Mouse (Mus musculus) neural tube, embryonic 14.5 days (tissue): ENCODE results near the gene Fgfr2. TPM values are rescaled to one million over a fixed set of nuclear protein-coding genes. Genes with fewer than 3 reads are reported as not detected.

Experiments
- ATAC-seq: fragments of 200-750 bp; cut with Nextera tagmentation; 2 replicates; pipeline ENCODE4 v1.8.0; 2017; ENCODE audit warnings: low read depth, mild to moderate bottlenecking, moderate TSS enrichment, moderate library complexity
- H3K27ac ChIP-seq: fragments of 300-500 bp; sonication (generic); 2 replicates; pipeline ENCODE4 v1.5.1; 2014; ENCODE audit warnings: low read depth, mild to moderate bottlenecking, control low read depth, low read length, moderate library complexity, mixed read lengths
- H3K27me3 ChIP-seq: fragments of 300-500 bp; sonication (generic); 2 replicates; pipeline ENCODE4 v1.6.1; 2014; ENCODE audit warnings: low read length; ENCODE audit not compliant: control insufficient read depth, insufficient read depth
- H3K36me3 ChIP-seq: fragments of 300-500 bp; sonication (generic); 2 replicates; pipeline ENCODE4 v1.6.1; 2014; ENCODE audit warnings: low read length, mixed read lengths; ENCODE audit not compliant: control insufficient read depth, insufficient read depth
- H3K4me1 ChIP-seq: fragments of 300-500 bp; sonication (generic); 2 replicates; pipeline ENCODE4 v1.6.1; 2014; ENCODE audit warnings: low read length; ENCODE audit not compliant: control insufficient read depth, insufficient read depth
- H3K4me2 ChIP-seq: fragments of 300-500 bp; sonication (generic); 2 replicates; pipeline ENCODE4 v1.6.1; 2014; ENCODE audit warnings: mild to moderate bottlenecking, low read depth, low read length, control low read depth
- H3K4me3 ChIP-seq: fragments of 300-500 bp; sonication (generic); 2 replicates; pipeline ENCODE4 v1.5.1; 2014; ENCODE audit warnings: low read depth, low read length, control low read depth, mixed read lengths
- H3K9ac ChIP-seq: fragments of 300-500 bp; sonication (generic); replicated peaks from 2 replicates; pipeline ENCODE4 v1.6.1; 2014; ENCODE audit warnings: low read depth, mild to moderate bottlenecking, control low read depth, low read length, mixed read lengths
- H3K9me3 ChIP-seq: fragments of 300-500 bp; sonication (generic); 2 replicates; pipeline ENCODE4 v1.6.1; 2016; ENCODE audit warnings: low read length; ENCODE audit not compliant: control insufficient read depth
- WGBS: fragments of 180-500 bp; shearing (Covaris S2); extraction: QIAGEN DNeasy Blood & Tissue Kit; methylation state at CpG from one replicate; pipeline ENCODE4 v1.1.7; 2014; 5-methylcytosine and 5-hydroxymethylcytosine counted together
- polyA plus RNA-seq: library from polyadenylated mRNA; unstranded; fragments of >200 nt; fragmentation: Nextera tagmentation; extraction: Ambion mirVana; gene quantifications from 2 replicates; pipeline ENCODE4 v1.2.1, GENCODE M21; 2014

The Fgfr2 gene
- polyA plus RNA-seq, 1 experiment from 2014 or later = 28.1 TPM

- no peak overlapping the region for H3K4me3 ChIP-seq
- no peak overlapping the region for H3K4me2 ChIP-seq
- H3K9me3 ChIP-seq = no peaks in the 10 kb centered on the region
- no peak overlapping the region for H3K27ac ChIP-seq
- no peak overlapping the region for H3K9ac ChIP-seq
- no peaks in the 10 kb centered on the region for H3K36me3 ChIP-seq
- ATAC-seq = no peak
- H3K27me3 ChIP-seq = no peaks in the 10 kb centered on the region
- WGBS = 51% methylated on average over 12 of the region's 12 CpGs
- H3K4me1 ChIP-seq = no peaks in the 10 kb centered on the region
These were observed 1471.0 kb downstream of the Fgfr2 start for GRCm38 (mm10) chr7:131651921-131652694.

- Histone ChIP-seq H3K4me2 (no peak overlapping the region), H3K4me1 (no peaks in the 10 kb centered on the region), H3K4me3 (no peak overlapping the region), H3K27ac (no peak overlapping the region), H3K9ac (no peak overlapping the region), H3K9me3 (no peaks in the 10 kb centered on the region), H3K27me3 (peaks cover 10% of the 10 kb centered on the region), H3K36me3 (no peaks in the 10 kb centered on the region)
- ATAC-seq = no peak
- 59% methylated on average over 2 of the region's 2 CpGs for WGBS
These were observed 1472.9 kb downstream of the Fgfr2 start for GRCm38 (mm10) chr7:131650277-131650676.

GRCm38 (mm10) chr7:131648276-131648675 lies 1474.9 kb downstream of the Fgfr2 start:
- Histone ChIP-seq H3K9me3 (no peaks in the 10 kb centered on the region), H3K4me3 (no peak overlapping the region), H3K9ac (no peak overlapping the region), H3K36me3 (no peaks in the 10 kb centered on the region), H3K27me3 (peaks cover 11% of the 10 kb centered on the region), H3K4me2 (no peak overlapping the region), H3K4me1 (peaks cover 3% of the 10 kb centered on the region; the same call in 1 of the 2 replicates), H3K27ac (no peak overlapping the region)
- no peak for ATAC-seq
- 20% methylated on average over 7 of the region's 7 CpGs for WGBS

- H3K27ac ChIP-seq = no peak overlapping the region
- no peak overlapping the region for H3K4me2 ChIP-seq
- H3K9ac ChIP-seq = no peak overlapping the region
- 44% methylated on average over 3 of the region's 3 CpGs for WGBS
- peaks cover 17% of the 10 kb centered on the region for H3K27me3 ChIP-seq
- H3K4me1 ChIP-seq = peaks cover 3% of the 10 kb centered on the region; the same call in 1 of the 2 replicates
- H3K4me3 ChIP-seq = no peak overlapping the region
- H3K9me3 ChIP-seq = no peaks in the 10 kb centered on the region
- no peak for ATAC-seq
- H3K36me3 ChIP-seq = no peaks in the 10 kb centered on the region
These were observed 1475.6 kb downstream of the Fgfr2 start for GRCm38 (mm10) chr7:131647583-131647982.

GRCm38 (mm10) chr7:131644586-131644985 lies 1478.6 kb downstream of the Fgfr2 start:
- 1% methylated on average over 13 of the region's 13 CpGs for WGBS
- Histone ChIP-seq H3K27me3 (peaks cover 17% of the 10 kb centered on the region), H3K9me3 (no peaks in the 10 kb centered on the region), H3K4me1 (peaks cover 3% of the 10 kb centered on the region; the same call in 1 of the 2 replicates), H3K27ac (no peak overlapping the region), H3K4me2 (peak overlapping the region; percentile 11; the same call in 1 of the 2 replicates), H3K9ac (no peak overlapping the region), H3K36me3 (no peaks in the 10 kb centered on the region), H3K4me3 (no peak overlapping the region)
- ATAC-seq = no peak

- Histone ChIP-seq H3K9ac (no peak overlapping the region), H3K4me3 (no peak overlapping the region), H3K27ac (no peak overlapping the region), H3K27me3 (peaks cover 17% of the 10 kb centered on the region), H3K4me1 (peaks cover 3% of the 10 kb centered on the region; the same call in 1 of the 2 replicates), H3K4me2 (peak overlapping the region; percentile 11; the same call in 1 of the 2 replicates), H3K36me3 (no peaks in the 10 kb centered on the region), H3K9me3 (no peaks in the 10 kb centered on the region)
- WGBS = 1% methylated on average over 16 of the region's 16 CpGs
- ATAC-seq = no peak
These were observed 1479.1 kb downstream of the Fgfr2 start for GRCm38 (mm10) chr7:131644051-131644450.

GRCm38 (mm10) chr7:131643341-131643840 lies 1479.8 kb downstream of the Fgfr2 start:
- Histone ChIP-seq H3K4me3 (no peak overlapping the region), H3K9me3 (no peaks in the 10 kb centered on the region), H3K9ac (no peak overlapping the region), H3K27ac (no peak overlapping the region), H3K4me2 (no peak overlapping the region), H3K36me3 (no peaks in the 10 kb centered on the region), H3K4me1 (peaks cover 3% of the 10 kb centered on the region; the same call in 1 of the 2 replicates), H3K27me3 (peaks cover 17% of the 10 kb centered on the region)
- WGBS = 13% methylated on average over 13 of the region's 13 CpGs
- no peak for ATAC-seq

- Histone ChIP-seq H3K27ac (no peak overlapping the region), H3K36me3 (no peaks in the 10 kb centered on the region), H3K27me3 (no peaks in the 10 kb centered on the region), H3K4me1 (no peaks in the 10 kb centered on the region), H3K4me3 (no peak overlapping the region), H3K9ac (no peak overlapping the region), H3K9me3 (no peaks in the 10 kb centered on the region), H3K4me2 (no peak overlapping the region)
- WGBS = 60% methylated on average over 8 of the region's 8 CpGs
- ATAC-seq = no peak
These were observed 1493.6 kb downstream of the Fgfr2 start for GRCm38 (mm10) chr7:131629562-131629961.

GRCm38 (mm10) chr7:131628846-131629391 lies 1494.2 kb downstream of the Fgfr2 start:
- H3K36me3 ChIP-seq = no peaks in the 10 kb centered on the region
- no peaks in the 10 kb centered on the region for H3K4me1 ChIP-seq
- no peak overlapping the region for H3K4me3 ChIP-seq
- 0 out of 2 replicates have a peak overlapping the region, but pooled peaks have one; percentile 16 for H3K27ac ChIP-seq
- WGBS = 75% methylated on average over 13 of the region's 13 CpGs
- ATAC-seq = no peak
- no peaks in the 10 kb centered on the region for H3K27me3 ChIP-seq
- no peaks in the 10 kb centered on the region for H3K9me3 ChIP-seq
- no peak overlapping the region for H3K9ac ChIP-seq
- H3K4me2 ChIP-seq = no peak overlapping the region
